Mouse (Mus musculus) limb, embryonic 10.5 days (tissue): ENCODE results near the gene Gtdc1. TPM values are rescaled to one million over a fixed set of nuclear protein-coding genes. Genes with fewer than 3 reads are reported as not detected.

ENCODE experiments used
- DNase-seq: peaks from one replicate; pipeline ENCODE4 v3.0.0-alpha.2; 2017; ENCODE audit warnings: low spot score
- H3K27ac ChIP-seq: fragments of 300-500 bp; sonication (generic); 2 replicates; pipeline ENCODE4 v1.5.1; 2016; ENCODE audit warnings: mild to moderate bottlenecking
- H3K27me3 ChIP-seq: fragments of 300-500 bp; sonication (generic); 2 replicates; pipeline ENCODE4 v1.6.1; 2016; ENCODE audit warnings: low read depth, mild to moderate bottlenecking; ENCODE audit not compliant: poor library complexity, severe bottlenecking
- H3K36me3 ChIP-seq: fragments of 300-500 bp; sonication (generic); 2 replicates; pipeline ENCODE4 v1.6.1; 2016; ENCODE audit warnings: mild to moderate bottlenecking, moderate library complexity
- H3K4me1 ChIP-seq: fragments of 300-500 bp; sonication (generic); 2 replicates; pipeline ENCODE4 v1.6.1; 2016
- H3K4me3 ChIP-seq: fragments of 300-500 bp; sonication (generic); 2 replicates; pipeline ENCODE4 v1.5.1; 2016; ENCODE audit warnings: mild to moderate bottlenecking, moderate library complexity
- H3K9me3 ChIP-seq: fragments of 300-500 bp; sonication (generic); replicated peaks from 2 replicates; pipeline ENCODE4 v1.6.1; 2016; ENCODE audit warnings: mild to moderate bottlenecking
- WGBS: fragments of 180-500 bp; shearing (Covaris S2); methylation state at CpG from one replicate; pipeline ENCODE4 v1.1.7; 2016; 5-methylcytosine and 5-hydroxymethylcytosine counted together
- polyA plus RNA-seq: library from polyadenylated mRNA; unstranded; fragments of >200 nt; fragmentation: Nextera tagmentation; extraction: Ambion mirVana; gene quantifications from 2 replicates; pipeline ENCODE4 v1.2.1, GENCODE M21; 2016

Gene Gtdc1
- polyA plus RNA-seq, 1 experiment from 2014 or later = 9.8 TPM

DNA sequence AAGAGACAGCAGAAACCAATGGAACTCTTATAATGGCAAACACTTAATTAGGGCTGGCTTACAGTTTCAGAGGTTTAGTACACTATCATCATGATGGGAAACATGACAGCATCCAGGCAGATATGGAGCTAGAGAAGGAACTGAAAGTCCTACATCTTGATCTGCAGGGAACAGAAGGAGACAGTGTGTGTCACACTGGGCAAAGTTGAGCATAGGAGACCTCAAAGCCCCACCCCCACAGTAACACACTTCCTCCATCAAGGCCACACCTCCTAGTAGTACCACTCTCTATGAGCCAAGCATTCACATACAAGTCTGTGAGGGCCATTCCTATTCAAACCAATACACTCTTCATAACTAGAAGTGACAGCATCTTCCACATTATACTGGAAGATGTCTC, 109.7 kb downstream of the Gtdc1 start:
- Histone ChIP-seq H3K36me3 (no peaks in the 10 kb centered on the region), H3K4me1 (no peaks in the 10 kb centered on the region), H3K9me3 (no peaks in the 10 kb centered on the region), H3K27me3 (no peaks in the 10 kb centered on the region), H3K4me3 (no peak overlapping the region), H3K27ac (no peak overlapping the region)
- no peak for DNase-seq

DNA sequence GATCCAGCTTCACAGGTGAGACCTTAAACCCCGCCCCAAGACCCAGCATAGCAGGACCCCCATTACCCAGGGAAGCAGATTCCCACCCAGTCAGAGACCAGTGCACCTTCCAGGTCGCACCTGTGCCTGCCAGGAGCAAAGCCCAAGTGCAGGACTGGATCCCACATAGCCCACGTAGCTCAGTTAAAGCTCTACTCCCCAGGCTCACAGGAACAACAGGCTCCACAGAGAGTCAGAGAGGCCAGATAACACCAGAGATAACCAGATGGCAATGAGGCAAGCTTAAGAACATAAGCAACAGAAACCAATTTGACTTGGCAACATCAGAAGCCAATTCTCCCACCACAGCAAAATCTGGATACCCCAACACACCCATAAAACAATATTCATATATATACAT, 113.7 kb downstream of the Gtdc1 start:
- DNase-seq = no peak
- H3K9me3 ChIP-seq = no peaks in the 10 kb centered on the region
- H3K4me3 ChIP-seq = no peak overlapping the region
- no peaks in the 10 kb centered on the region for H3K4me1 ChIP-seq
- H3K27me3 ChIP-seq = no peaks in the 10 kb centered on the region
- 64% methylated on average over 3 of the region's 3 CpGs for WGBS
- no peaks in the 10 kb centered on the region for H3K36me3 ChIP-seq
- H3K27ac ChIP-seq = no peak overlapping the region

GRCm38 (mm10) chr2:44804497-44804896, 123.0 kb downstream of the Gtdc1 start:
- no peak overlapping the region for H3K4me3 ChIP-seq
- DNase-seq = no peak
- 60% methylated on average over 6 of the region's 6 CpGs for WGBS

GRCm38 (mm10) chr2:44801361-44801760, 126.1 kb downstream of the Gtdc1 start:
- DNase-seq = no peak
- H3K27ac ChIP-seq = no peak overlapping the region
- H3K9me3 ChIP-seq = no peaks in the 10 kb centered on the region
- 92% methylated on average over 2 of the region's 2 CpGs for WGBS
- no peak overlapping the region for H3K4me3 ChIP-seq
- H3K27me3 ChIP-seq = no peaks in the 10 kb centered on the region
- peaks cover 3% of the 10 kb centered on the region; the same call in 1 of the 2 replicates for H3K4me1 ChIP-seq
- no peaks in the 10 kb centered on the region for H3K36me3 ChIP-seq

More at GRCm38 (mm10) chr2:44804497-44804896, 123.0 kb downstream of the Gtdc1 start:
- no peaks in the 10 kb centered on the region for H3K36me3 ChIP-seq
- H3K4me1 ChIP-seq = peaks cover 3% of the 10 kb centered on the region; the same call in 1 of the 2 replicates
- no peaks in the 10 kb centered on the region for H3K27me3 ChIP-seq
- no peaks in the 10 kb centered on the region for H3K9me3 ChIP-seq
- H3K27ac ChIP-seq = no peak overlapping the region

DNA sequence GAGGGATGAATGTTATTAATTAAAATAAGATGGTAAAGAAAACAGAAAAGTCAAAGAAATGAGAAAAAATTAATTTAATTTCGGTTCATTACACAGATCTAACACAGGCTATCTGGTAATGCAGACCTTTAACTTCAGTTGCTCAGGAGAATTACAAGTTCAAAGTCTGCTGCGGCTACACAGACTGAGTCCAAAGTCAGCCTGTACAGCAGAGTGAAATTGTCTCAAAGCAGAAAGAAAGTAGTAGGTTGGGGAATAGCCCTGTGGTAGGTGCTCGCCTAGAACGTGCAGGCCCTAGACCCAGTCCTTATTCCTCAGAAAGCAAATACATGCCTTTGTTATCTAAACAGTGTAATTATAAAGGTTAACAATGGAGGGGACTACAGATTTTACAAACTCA, 135.6 kb downstream of the Gtdc1 start:
- no peak for DNase-seq
- H3K4me3 ChIP-seq = no peak overlapping the region
- H3K9me3 ChIP-seq = no peaks in the 10 kb centered on the region
- H3K27me3 ChIP-seq = no peaks in the 10 kb centered on the region
- 93% methylated on average over 4 of the region's 4 CpGs for WGBS
- no peak overlapping the region for H3K27ac ChIP-seq
- no peaks in the 10 kb centered on the region for H3K4me1 ChIP-seq
- H3K36me3 ChIP-seq = no peaks in the 10 kb centered on the region

DNA sequence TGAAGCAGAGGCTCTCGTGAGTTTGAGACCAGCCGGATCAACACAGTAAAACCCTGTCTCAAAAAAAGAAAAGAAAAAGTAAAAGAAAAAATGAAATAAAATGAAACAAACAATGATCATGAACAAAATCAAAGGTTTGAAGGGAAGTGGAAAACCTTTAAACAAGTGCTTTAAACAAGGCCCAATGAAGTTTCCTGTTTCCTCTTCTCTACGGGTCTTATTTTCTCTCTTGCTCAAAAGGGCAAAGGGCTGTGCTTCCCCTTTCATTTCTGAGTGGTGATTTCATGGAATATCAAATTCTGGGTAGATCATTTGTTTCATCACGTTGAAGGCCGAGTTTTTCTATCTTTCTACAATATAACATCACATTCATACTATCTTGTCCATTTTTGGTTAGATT, 136.3 kb downstream of the Gtdc1 start:
- Histone ChIP-seq H3K27ac (no peak overlapping the region), H3K4me1 (no peaks in the 10 kb centered on the region), H3K4me3 (no peak overlapping the region), H3K36me3 (no peaks in the 10 kb centered on the region), H3K27me3 (no peaks in the 10 kb centered on the region), H3K9me3 (no peaks in the 10 kb centered on the region)
- 88% methylated on average over 5 of the region's 5 CpGs for WGBS
- DNase-seq = no peak

DNA sequence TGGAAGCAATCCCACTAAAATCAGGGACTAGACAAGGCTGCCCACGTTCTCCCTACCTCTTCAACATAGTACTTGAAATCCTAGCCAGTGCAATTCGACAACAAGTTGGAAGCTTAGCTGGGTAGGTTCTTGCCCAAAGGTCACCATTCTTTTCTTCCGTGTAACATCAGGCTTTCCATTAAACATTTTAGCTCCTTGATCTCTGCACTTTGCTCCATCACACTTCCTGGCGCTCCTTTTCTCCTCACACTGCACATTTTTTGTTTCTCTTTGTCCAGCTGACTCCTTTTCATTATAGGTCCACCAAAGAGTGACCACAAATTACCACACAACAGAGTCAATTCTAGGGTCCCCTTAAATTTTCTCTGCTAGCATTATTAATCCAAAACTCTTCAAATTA, 144.7 kb downstream of the Gtdc1 start:
- H3K27me3 ChIP-seq = no peaks in the 10 kb centered on the region
- H3K27ac ChIP-seq = no peak overlapping the region
- 90% methylated on average over 4 of the region's 4 CpGs for WGBS
- no peaks in the 10 kb centered on the region for H3K36me3 ChIP-seq
- no peak overlapping the region for H3K4me3 ChIP-seq
- no peaks in the 10 kb centered on the region for H3K4me1 ChIP-seq
- no peaks in the 10 kb centered on the region for H3K9me3 ChIP-seq
- DNase-seq = no peak

GRCm38 (mm10) chr2:44780961-44781360, 146.5 kb downstream of the Gtdc1 start:
- no peak overlapping the region for H3K4me3 ChIP-seq
- no peaks in the 10 kb centered on the region for H3K36me3 ChIP-seq
- H3K4me1 ChIP-seq = no peaks in the 10 kb centered on the region
- no peak for DNase-seq
- H3K9me3 ChIP-seq = no peaks in the 10 kb centered on the region
- no peak overlapping the region for H3K27ac ChIP-seq
- no peaks in the 10 kb centered on the region for H3K27me3 ChIP-seq
- WGBS = 94% methylated on average over 2 of the region's 2 CpGs

DNA sequence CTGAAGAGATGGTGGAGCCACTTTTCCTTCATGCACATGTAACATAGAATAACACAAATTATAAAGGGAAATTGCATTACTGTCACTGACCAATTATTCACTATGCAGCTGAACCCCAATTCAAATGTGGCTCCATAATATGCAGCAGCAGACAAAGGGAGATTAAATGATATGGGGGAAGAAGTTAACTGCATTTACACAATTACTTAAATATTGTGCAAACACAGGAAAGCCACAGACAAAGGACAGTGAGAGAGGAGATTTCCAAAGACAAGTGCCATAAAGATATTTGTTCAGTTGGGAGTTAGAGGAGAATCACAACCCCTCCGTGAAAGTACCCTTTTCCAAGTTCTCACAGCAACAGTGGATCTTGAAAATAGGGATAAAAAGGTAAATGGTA, 163.6 kb downstream of the Gtdc1 start:
- no peaks in the 10 kb centered on the region for H3K9me3 ChIP-seq
- H3K4me1 ChIP-seq = no peaks in the 10 kb centered on the region
- H3K36me3 ChIP-seq = no peaks in the 10 kb centered on the region
- 80% methylated on average over 1 of the region's 1 CpGs for WGBS
- DNase-seq = no peak
- no peak overlapping the region for H3K4me3 ChIP-seq
- H3K27me3 ChIP-seq = no peaks in the 10 kb centered on the region
- H3K27ac ChIP-seq = no peak overlapping the region

DNA sequence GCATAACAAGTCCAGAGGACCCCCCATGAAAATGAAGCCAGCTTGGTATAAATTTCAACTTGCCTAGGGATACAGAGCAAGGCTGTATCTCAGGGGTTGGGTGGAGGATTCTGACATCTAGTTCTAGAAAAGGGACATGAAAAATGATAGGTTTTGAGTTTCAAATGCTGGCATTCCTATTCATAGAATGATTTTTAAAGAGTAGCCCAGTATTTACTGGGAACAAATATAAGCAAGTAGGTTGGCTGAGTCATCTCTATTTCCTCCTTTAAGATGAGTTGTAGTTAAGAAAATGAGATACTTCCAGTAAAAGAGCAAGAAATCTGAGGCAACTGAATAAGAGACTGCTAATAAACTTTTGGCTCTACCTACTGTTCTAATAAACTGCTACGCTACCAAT, 190.8 kb downstream of the Gtdc1 start:
- H3K27me3 ChIP-seq = no peaks in the 10 kb centered on the region

DNA sequence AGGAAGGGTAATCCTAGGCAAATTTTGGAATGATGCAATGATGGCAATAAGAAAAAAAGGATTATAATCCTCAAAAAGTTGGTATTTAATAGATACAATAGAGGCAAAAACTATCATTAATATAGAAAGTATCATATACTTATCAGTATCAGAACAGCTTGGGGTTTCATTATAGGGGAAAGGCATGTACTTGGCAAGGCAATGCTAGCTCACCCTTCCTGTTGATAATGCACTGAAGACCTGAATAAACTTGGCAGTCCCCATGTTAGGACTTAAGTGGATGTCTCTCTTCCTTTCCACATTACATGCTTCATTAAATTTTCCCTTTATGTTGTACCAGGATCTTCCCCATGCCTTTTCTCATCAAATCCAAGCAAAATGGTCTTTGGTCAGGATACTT, 206.0 kb downstream of the Gtdc1 start:
- Histone ChIP-seq H3K36me3 (no peaks in the 10 kb centered on the region), H3K4me3 (no peak overlapping the region), H3K27ac (no peak overlapping the region), H3K27me3 (no peaks in the 10 kb centered on the region), H3K9me3 (no peaks in the 10 kb centered on the region), H3K4me1 (no peaks in the 10 kb centered on the region)
- no peak for DNase-seq

More for the DNA sequence above, 190.8 kb downstream of the Gtdc1 start:
- 100% methylated on average over 1 of the region's 1 CpGs for WGBS
- Histone ChIP-seq H3K9me3 (no peaks in the 10 kb centered on the region), H3K4me1 (no peaks in the 10 kb centered on the region), H3K4me3 (no peak overlapping the region), H3K36me3 (no peaks in the 10 kb centered on the region), H3K27ac (no peak overlapping the region)
- no peak for DNase-seq

DNA sequence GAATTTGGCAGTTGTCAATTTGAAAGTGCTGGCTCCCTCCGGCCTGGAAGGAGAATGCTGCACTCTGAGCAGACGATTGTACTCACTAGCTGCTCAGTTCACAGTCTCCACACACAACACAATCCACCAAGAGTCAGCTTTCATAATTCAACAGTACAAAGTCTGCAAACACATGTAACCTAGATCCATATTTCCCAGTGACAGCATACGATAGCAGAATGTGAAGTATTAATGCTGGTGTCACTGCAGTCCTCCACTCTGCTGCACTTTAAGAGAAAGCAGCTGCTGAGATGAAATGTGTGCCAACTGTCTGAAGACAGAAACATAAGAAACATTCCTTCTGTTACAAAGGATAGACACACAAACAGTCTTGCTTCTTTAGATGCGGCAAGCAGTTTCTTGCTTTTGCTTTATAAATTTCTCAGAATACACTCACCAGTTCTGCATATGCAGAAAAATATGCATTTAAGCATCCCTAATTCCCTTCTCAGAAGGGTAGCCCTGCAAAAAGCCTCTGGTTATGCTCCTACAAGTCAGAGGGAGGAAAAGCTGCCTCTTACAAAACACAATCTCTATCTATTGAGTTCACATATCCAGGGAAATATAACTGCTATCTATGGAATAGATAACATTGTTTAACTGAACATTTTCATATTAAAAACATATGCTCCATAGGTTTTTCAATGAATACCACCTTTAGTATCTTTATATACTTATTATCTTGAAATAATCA, 221.4 kb downstream of the Gtdc1 start:
- no peaks in the 10 kb centered on the region for H3K27me3 ChIP-seq
- H3K27ac ChIP-seq = no peak overlapping the region
- 90% methylated on average over 4 of the region's 4 CpGs for WGBS
- DNase-seq = no peak
- no peaks in the 10 kb centered on the region for H3K36me3 ChIP-seq
- H3K9me3 ChIP-seq = no peaks in the 10 kb centered on the region
- H3K4me3 ChIP-seq = no peak overlapping the region
- H3K4me1 ChIP-seq = no peaks in the 10 kb centered on the region

- Histone ChIP-seq H3K27me3 (no peaks in the 10 kb centered on the region), H3K4me1 (no peaks in the 10 kb centered on the region), H3K27ac (no peak overlapping the region), H3K9me3 (no peaks in the 10 kb centered on the region), H3K4me3 (no peak overlapping the region), H3K36me3 (no peaks in the 10 kb centered on the region)
- 82% methylated on average over 4 of the region's 4 CpGs for WGBS
- no peak for DNase-seq
Measured at GRCm38 (mm10) chr2:44700276-44700675, 227.2 kb downstream of the Gtdc1 start.

DNA sequence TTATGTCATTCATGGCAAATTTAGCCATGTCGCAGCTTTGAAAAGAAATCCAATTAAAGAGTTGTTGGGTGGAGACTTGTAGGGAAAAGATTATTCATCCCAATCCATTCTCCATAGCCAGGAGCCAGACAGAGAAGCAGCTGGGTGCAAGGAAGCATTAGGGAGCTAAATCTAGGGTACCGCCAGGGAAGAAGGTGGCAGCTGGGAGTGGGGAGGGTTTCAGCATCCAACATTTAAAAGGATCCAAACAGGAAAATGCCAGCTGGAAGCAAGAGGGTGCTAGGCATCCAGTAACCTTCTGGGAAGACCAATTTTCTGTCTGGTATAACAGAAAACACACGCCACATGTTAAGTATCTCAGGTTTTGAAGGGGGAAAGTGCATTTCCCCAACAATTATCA, 231.0 kb downstream of the Gtdc1 start:
- Histone ChIP-seq H3K27me3 (no peaks in the 10 kb centered on the region), H3K36me3 (no peaks in the 10 kb centered on the region), H3K4me1 (0 out of 2 replicates have a peak, but pooled peaks cover 7% of the 10 kb centered on the region), H3K4me3 (no peak overlapping the region), H3K9me3 (no peaks in the 10 kb centered on the region), H3K27ac (no peak overlapping the region)
- 68% methylated on average over 3 of the region's 3 CpGs for WGBS
- no peak for DNase-seq
